Mouse (Mus musculus) E14TG2a.4 (cell line): ENCODE measurements around the gene Col6a4.
A peak's percentile ranks its signal among the peaks of the same experiment; 100 is the strongest.

Experiments used
- H3K27me3 ChIP-seq: 2 replicates; pipeline ENCODE4 v1.6.1; 2014; ENCODE audit warnings: low read length, control low read depth; ENCODE audit not compliant: insufficient read depth
- H3K36me3 ChIP-seq: 2 replicates; pipeline ENCODE4 v1.6.1; 2014; ENCODE audit warnings: low read length, control low read depth; ENCODE audit not compliant: insufficient read depth
- H3K4me1 ChIP-seq: replicated peaks from 2 replicates; pipeline ENCODE4 v1.6.1; 2014; ENCODE audit warnings: low read depth, low read length, control low read depth
- H3K4me3 ChIP-seq: replicated peaks from 2 replicates; pipeline ENCODE4 v1.5.1; 2014; ENCODE audit warnings: mild to moderate bottlenecking, low read length
- H3K9me3 ChIP-seq: 2 replicates; pipeline ENCODE4 v1.6.1; 2014; ENCODE audit warnings: low read length, control low read depth
- CTCF ChIP-seq: conservative IDR thresholded peaks from 2 replicates; pipeline ENCODE4 v1.5.1; 2014; ENCODE audit warnings: low read length
- NANOG ChIP-seq: IDR thresholded peaks from 2 replicates; pipeline ENCODE4 v1.6.1; 2014; ENCODE audit warnings: borderline replicate concordance, low read length, mixed read lengths
- POU5F1 ChIP-seq: IDR thresholded peaks from 2 replicates; pipeline ENCODE4 v1.6.1; 2014; ENCODE audit warnings: low read length, borderline replicate concordance

The Col6a4 gene

DNA sequence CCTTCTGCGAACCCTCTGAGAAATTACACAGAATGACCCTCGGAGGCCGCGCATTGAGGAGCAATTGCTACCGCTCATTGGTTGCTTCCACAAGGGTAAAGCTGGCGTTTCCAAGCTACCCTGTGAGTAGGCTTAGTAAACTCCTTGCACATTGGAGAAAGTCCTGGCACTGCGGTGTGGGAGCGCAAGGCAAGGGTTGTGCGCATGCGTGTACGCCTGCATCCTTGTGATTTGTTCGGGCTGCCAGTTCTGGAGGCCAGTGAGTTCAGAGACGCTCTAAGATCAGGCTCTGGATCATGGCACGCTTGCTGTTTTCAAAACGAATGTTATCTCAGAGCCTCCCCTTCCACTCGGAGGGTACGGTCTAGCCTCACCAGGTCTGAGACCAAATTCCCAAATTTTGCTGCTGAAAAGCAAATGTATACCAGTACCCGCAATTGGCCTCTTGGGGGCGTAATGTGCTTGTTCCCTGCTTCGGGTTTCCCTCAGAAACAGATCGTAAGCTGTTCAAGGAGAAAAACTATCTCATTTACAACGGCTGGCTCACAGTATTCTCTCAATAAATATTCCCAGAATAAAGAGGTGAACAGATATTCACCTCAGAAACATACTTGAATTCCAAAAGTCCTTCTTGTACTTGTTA is 2.9 kb upstream of the Col6a4 start:
- H3K9me3 ChIP-seq = no peaks in the 10 kb centered on the region
- H3K27me3 ChIP-seq = no peaks in the 10 kb centered on the region
- no peak overlapping the region for H3K4me3 ChIP-seq
- H3K36me3 ChIP-seq = no peaks in the 10 kb centered on the region
- TF ChIP-seq POU5F1 = no peak
- TF ChIP-seq CTCF = 0 out of 2 replicates have a peak, but pooled peaks have one; percentile 7
- TF ChIP-seq NANOG = no peak
- H3K4me1 ChIP-seq = peaks cover 20% of the 10 kb centered on the region

DNA sequence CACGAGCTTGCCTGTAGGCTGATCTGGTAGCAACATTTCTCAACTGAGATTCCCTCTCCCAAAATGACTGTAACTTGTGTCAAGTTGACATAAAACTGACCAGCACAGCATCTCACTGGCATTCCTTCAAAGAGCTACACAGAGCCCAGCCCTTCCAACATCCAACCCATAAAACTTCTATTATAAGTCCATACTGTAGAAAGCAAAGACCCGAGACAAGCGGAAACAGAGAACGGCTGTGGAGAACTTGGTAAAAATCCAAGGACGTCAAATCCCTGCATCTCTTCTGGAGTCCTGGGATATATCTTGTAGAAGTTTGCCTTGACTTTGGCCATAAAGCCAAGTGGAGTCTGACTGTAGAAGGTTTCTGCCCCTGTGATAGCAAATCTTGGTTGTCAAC is 15.1 kb downstream of the Col6a4 start:
- no peak overlapping the region for H3K4me3 ChIP-seq
- H3K9me3 ChIP-seq = no peaks in the 10 kb centered on the region
- peaks cover 16% of the 10 kb centered on the region for H3K4me1 ChIP-seq
- peaks cover 2% of the 10 kb centered on the region; the same call in 1 of the 2 replicates for H3K27me3 ChIP-seq
- no peaks in the 10 kb centered on the region for H3K36me3 ChIP-seq
- no peak for TF ChIP-seq POU5F1
- no peak for TF ChIP-seq NANOG
- no peak for TF ChIP-seq CTCF

DNA sequence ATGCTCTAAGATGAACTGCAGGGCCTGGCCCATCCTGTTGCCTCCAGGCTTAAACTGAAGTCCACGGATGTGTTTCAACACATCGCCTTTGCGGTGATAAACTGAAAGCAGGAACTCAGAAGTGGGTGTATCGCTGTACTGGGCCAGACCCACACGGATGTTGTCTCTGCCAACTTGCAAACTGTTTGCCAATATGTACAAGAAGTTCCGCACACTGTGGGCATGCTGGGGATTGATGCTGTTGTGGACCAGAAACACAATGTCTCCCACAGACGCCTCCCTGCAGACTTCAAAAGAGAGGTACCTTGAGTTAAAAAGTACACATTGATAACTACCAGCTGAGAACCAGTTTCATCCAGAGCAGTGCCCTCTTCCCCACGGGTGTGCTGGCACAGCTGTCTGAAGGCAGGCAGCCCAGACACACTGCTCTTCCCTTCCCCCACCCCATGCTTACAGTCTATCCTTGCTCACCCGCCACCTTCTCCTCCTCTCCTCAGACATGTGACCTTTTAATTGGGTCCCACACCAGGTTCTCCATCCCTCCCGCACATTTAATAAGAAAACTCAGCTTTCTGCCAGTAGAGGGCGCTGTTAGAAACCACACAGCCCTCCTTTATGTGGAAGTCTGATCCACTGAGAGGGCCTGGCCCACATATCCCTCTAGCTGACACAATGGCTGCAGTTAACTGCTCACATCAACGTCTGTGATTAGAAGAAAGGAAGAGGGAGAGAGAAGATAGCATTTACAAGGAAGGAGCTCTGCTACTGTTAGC is 16.1 kb downstream of the Col6a4 start:
- Histone ChIP-seq H3K4me1 (peaks cover 16% of the 10 kb centered on the region), H3K27me3 (peaks cover 4% of the 10 kb centered on the region; the same call in 1 of the 2 replicates), H3K4me3 (peak overlapping the region; percentile 65), H3K36me3 (no peaks in the 10 kb centered on the region), H3K9me3 (no peaks in the 10 kb centered on the region)
- TF ChIP-seq NANOG = no peak
- peak; percentile 35 for TF ChIP-seq CTCF
- TF ChIP-seq POU5F1 = no peak

DNA sequence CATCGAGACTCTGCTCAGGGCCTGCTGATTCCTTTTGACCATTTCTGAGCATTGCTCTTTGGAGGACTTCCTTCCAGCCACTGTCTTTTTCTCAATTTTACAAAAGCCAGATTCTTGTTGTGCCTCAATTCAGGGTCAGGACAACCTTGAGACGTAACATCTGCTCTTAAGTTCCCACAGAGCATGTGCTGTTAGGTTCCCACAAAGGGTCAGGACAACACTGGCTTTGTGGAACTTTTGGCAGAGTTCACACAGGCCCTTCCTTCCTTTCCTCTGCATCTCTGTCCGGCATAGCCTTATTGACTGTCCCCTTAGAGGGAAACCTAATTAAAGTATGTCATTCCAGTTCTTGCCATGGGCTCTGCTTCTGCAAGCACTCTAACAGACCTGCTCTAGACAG is 18.6 kb downstream of the Col6a4 start:
- Histone ChIP-seq H3K4me1 (peaks cover 23% of the 10 kb centered on the region), H3K27me3 (peaks cover 4% of the 10 kb centered on the region; the same call in 1 of the 2 replicates), H3K36me3 (no peaks in the 10 kb centered on the region), H3K4me3 (no peak overlapping the region), H3K9me3 (no peaks in the 10 kb centered on the region)
- TF ChIP-seq POU5F1 (no peak), CTCF (no peak), NANOG (no peak)

DNA sequence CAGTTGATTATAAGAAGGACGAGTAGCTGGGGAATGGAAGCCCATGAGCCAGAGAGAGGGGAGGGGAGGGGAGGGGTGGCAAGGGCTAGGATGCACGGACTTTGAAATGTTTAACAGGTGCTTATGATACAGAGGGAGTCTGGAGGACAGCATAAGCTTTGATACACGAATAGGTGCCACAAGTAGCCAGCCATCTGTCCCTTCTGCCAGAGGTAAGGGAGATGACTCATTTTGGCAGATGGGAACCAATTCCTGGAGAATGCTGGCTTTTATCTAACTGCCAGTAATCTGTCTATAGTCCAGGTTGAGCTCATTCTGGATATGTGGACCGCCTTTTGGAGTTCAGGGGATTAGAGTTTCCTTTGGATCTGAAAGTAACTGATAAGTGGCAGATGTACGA is 20.3 kb downstream of the Col6a4 start:
- H3K4me3 ChIP-seq = no peak overlapping the region
- peaks cover 4% of the 10 kb centered on the region; the same call in 1 of the 2 replicates for H3K27me3 ChIP-seq
- no peaks in the 10 kb centered on the region for H3K36me3 ChIP-seq
- TF ChIP-seq NANOG (no peak), POU5F1 (no peak), CTCF (no peak)
- H3K9me3 ChIP-seq = no peaks in the 10 kb centered on the region
- H3K4me1 ChIP-seq = peaks cover 36% of the 10 kb centered on the region

DNA sequence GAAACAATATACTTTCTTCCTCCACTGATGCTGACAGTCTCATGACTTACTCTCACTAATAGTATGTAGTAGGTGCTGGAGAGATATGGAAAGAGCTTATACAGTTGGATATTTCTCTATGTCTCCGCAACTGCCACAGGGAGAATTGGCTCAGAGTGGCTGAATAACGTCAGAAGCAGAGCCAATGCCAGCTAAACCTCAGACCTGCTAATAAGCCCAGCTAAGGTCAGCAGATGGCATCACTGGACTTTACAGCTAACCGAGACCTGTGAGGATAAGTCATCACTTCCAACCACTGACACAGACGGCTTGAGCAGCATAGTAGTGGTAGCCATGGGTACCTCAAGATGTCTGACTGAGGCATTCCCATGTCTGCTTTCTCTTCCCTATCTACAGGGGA is 22.6 kb downstream of the Col6a4 start:
- Histone ChIP-seq H3K27me3 (peaks cover 4% of the 10 kb centered on the region; the same call in 1 of the 2 replicates), H3K36me3 (no peaks in the 10 kb centered on the region), H3K9me3 (no peaks in the 10 kb centered on the region), H3K4me3 (no peak overlapping the region), H3K4me1 (peaks cover 32% of the 10 kb centered on the region)
- TF ChIP-seq CTCF (no peak), POU5F1 (no peak), NANOG (no peak)

DNA sequence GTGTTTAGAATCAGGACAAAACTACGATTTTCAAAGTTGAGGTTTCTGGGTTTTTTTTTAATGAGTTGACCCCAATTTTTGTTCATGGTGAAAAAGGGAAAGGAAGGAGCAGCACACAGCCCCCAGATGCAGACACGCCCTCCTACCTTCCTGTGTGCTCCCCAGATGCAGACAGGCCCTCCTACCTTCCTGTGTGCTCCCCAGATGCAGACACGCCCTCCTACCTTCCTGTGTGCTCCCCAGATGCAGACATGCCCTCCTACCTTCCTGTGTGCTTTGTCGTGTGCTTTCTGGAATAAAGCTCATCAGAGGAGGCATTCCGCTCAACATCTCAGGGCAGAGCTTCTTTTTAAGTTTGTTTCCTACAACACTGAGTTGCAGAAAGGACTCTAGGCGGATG is 24.9 kb downstream of the Col6a4 start:
- Histone ChIP-seq H3K9me3 (no peaks in the 10 kb centered on the region), H3K4me1 (peaks cover 27% of the 10 kb centered on the region), H3K27me3 (peaks cover 3% of the 10 kb centered on the region; the same call in 1 of the 2 replicates), H3K36me3 (no peaks in the 10 kb centered on the region), H3K4me3 (peak overlapping the region; percentile 67)
- TF ChIP-seq POU5F1 (no peak), NANOG (no peak), CTCF (no peak)

DNA sequence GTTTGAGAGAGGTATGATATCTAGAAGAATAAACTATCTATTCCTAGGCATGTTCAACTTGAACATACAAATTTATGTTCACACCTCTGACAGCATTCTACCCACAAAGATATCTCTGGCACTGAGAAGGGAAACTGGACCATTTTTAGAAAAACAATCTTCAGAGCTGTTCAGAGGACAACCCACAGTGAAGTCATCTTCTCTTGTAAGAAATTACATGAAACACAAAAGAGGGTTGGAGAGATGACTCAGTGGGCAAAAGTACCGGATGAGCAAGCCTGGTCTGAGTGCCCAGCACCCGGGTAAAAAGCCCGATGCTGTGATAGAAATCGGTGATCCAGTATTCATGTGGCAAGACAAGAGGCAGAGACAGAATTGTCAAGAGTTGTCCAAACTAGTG is 43.1 kb downstream of the Col6a4 start:
- TF ChIP-seq CTCF (no peak), NANOG (no peak), POU5F1 (no peak)
- Histone ChIP-seq H3K9me3 (no peaks in the 10 kb centered on the region), H3K36me3 (no peaks in the 10 kb centered on the region), H3K27me3 (no peaks in the 10 kb centered on the region), H3K4me1 (no peaks in the 10 kb centered on the region), H3K4me3 (no peak overlapping the region)
